Mouse (Mus musculus) hindbrain, postnatal 0 days (tissue): ENCODE data around the gene Mxra7. TPM values are rescaled to one million over a fixed set of nuclear protein-coding genes. Genes with fewer than 3 reads are reported as not detected.

Source experiments
- ATAC-seq: fragments of 200-750 bp; cut with Nextera tagmentation; 2 replicates; pipeline ENCODE4 v1.8.0; 2017; ENCODE audit warnings: mild to moderate bottlenecking, moderate TSS enrichment, moderate library complexity
- DNase-seq: peaks from one replicate; pipeline ENCODE4 v3.0.0-alpha.2; 2015; ENCODE audit warnings: low spot score
- H3K27ac ChIP-seq: fragments of 300-500 bp; sonication (generic); 2 replicates; pipeline ENCODE4 v1.5.1; 2014; ENCODE audit warnings: mild to moderate bottlenecking
- H3K27me3 ChIP-seq: fragments of 300-500 bp; sonication (generic); 2 replicates; pipeline ENCODE4 v1.6.1; 2014; ENCODE audit warnings: low read length, mixed read lengths; ENCODE audit not compliant: insufficient read depth
- H3K36me3 ChIP-seq: fragments of 300-500 bp; sonication (generic); 2 replicates; pipeline ENCODE4 v1.6.1; 2014; ENCODE audit warnings: low read length, mixed read lengths; ENCODE audit not compliant: insufficient read depth
- H3K4me1 ChIP-seq: fragments of 300-500 bp; sonication (generic); 2 replicates; pipeline ENCODE4 v1.6.1; 2014; ENCODE audit warnings: antibody characterized with exemption, low read length, mixed read lengths; ENCODE audit not compliant: insufficient read depth
- H3K4me2 ChIP-seq: fragments of 300-500 bp; sonication (generic); 2 replicates; pipeline ENCODE4 v1.6.1; 2014; ENCODE audit warnings: low read depth, mild to moderate bottlenecking, low read length, moderate library complexity, mixed read lengths
- H3K4me3 ChIP-seq: fragments of 300-500 bp; sonication (generic); 2 replicates; pipeline ENCODE4 v1.5.1; 2014; ENCODE audit warnings: low read length
- H3K9ac ChIP-seq: fragments of 300-500 bp; sonication (generic); replicated peaks from 2 replicates; pipeline ENCODE4 v1.6.1; 2014; ENCODE audit warnings: mild to moderate bottlenecking, low read length, moderate library complexity, mixed read lengths
- H3K9me3 ChIP-seq: fragments of 300-500 bp; sonication (generic); 2 replicates; pipeline ENCODE4 v1.6.1; 2016; ENCODE audit warnings: low read length, mixed read lengths
- CTCF ChIP-seq: IDR thresholded peaks from 2 replicates; pipeline ENCODE4 v1.5.1; 2016; ENCODE audit warnings: antibody characterized with exemption, control low read depth, low read depth
- WGBS: fragments of 180-500 bp; shearing (Covaris S2); extraction: QIAGEN DNeasy Blood & Tissue Kit; methylation state at CpG from one replicate; pipeline ENCODE4 v1.1.7; 2014; 5-methylcytosine and 5-hydroxymethylcytosine counted together
- polyA plus RNA-seq: library from polyadenylated mRNA; unstranded; fragments of >200 nt; fragmentation: Nextera tagmentation; extraction: Ambion mirVana; gene quantifications from 2 replicates; pipeline ENCODE4 v1.2.1, GENCODE M21; 2015
- total RNA-seq: library from RNA; depleted of rRNA; stranded (reverse); fragments of >200 nt; gene quantifications from 2 replicates; pipeline ENCODE4 v1.2.3, GENCODE M21; 2014

Gene Mxra7
- total and polyA plus RNA-seq, 2 experiments from 2014 or later: 36.6 to 50.2 TPM

GRCm38 (mm10) chr11:116864444-116864843, 36.6 kb upstream of the Mxra7 start:
- no peak overlapping the region for H3K4me3 ChIP-seq
- no peaks in the 10 kb centered on the region for H3K4me1 ChIP-seq
- TF ChIP-seq CTCF: no peak
- H3K27ac ChIP-seq: no peak overlapping the region
- no peak for DNase-seq
- H3K4me2 ChIP-seq: no peak overlapping the region
- no peaks in the 10 kb centered on the region for H3K27me3 ChIP-seq
- WGBS: 84% methylated on average over 10 of the region's 10 CpGs
- ATAC-seq: no peak
- H3K9me3 ChIP-seq: no peaks in the 10 kb centered on the region
- peaks cover 61% of the 10 kb centered on the region for H3K36me3 ChIP-seq
- no peak overlapping the region for H3K9ac ChIP-seq

- H3K9ac ChIP-seq: no peak overlapping the region
- no peaks in the 10 kb centered on the region; the same call in 1 of the 2 replicates for H3K4me1 ChIP-seq
- peaks cover 36% of the 10 kb centered on the region for H3K36me3 ChIP-seq
- no peaks in the 10 kb centered on the region for H3K9me3 ChIP-seq
- 88% methylated on average over 12 of the region's 12 CpGs for WGBS
- H3K27me3 ChIP-seq: no peaks in the 10 kb centered on the region
- DNase-seq (no peak), ATAC-seq (no peak)
- TF ChIP-seq CTCF: no peak
- no peak overlapping the region for H3K27ac ChIP-seq
- H3K4me2 ChIP-seq: no peak overlapping the region
- no peak overlapping the region for H3K4me3 ChIP-seq
These were observed 29.5 kb upstream of the Mxra7 start for GRCm38 (mm10) chr11:116857183-116857850.

GRCm38 (mm10) chr11:116854279-116854678, 26.4 kb upstream of the Mxra7 start:
- peak overlapping the region; percentile 90 for H3K9ac ChIP-seq
- peak overlapping the region; percentile 96 for H3K4me3 ChIP-seq
- ATAC-seq (no peak), DNase-seq (no peak)
- H3K9me3 ChIP-seq: no peaks in the 10 kb centered on the region
- no peaks in the 10 kb centered on the region for H3K27me3 ChIP-seq
- peaks cover 9% of the 10 kb centered on the region for H3K36me3 ChIP-seq
- 39% methylated on average over 10 of the region's 10 CpGs for WGBS
- H3K4me1 ChIP-seq: no peaks in the 10 kb centered on the region; the same call in none of the 2 replicates
- 0 out of 2 replicates have a peak overlapping the region, but pooled peaks have one; percentile 99 for H3K27ac ChIP-seq
- peak overlapping the region; percentile 92 for H3K4me2 ChIP-seq
- TF ChIP-seq CTCF: no peak

- TF ChIP-seq CTCF: no peak
- peak overlapping the region; percentile 96 for H3K4me3 ChIP-seq
- H3K27ac ChIP-seq: peak overlapping the region; percentile 99
- peak overlapping the region; percentile 90 for H3K9ac ChIP-seq
- no peaks in the 10 kb centered on the region for H3K27me3 ChIP-seq
- H3K9me3 ChIP-seq: no peaks in the 10 kb centered on the region
- 2% methylated on average over 36 of the region's 36 CpGs for WGBS
- H3K36me3 ChIP-seq: peaks cover 2% of the 10 kb centered on the region
- peak overlapping the region; percentile 92 for H3K4me2 ChIP-seq
- ATAC-seq (peak; percentile 91), DNase-seq (peak; percentile 98)
- no peaks in the 10 kb centered on the region; the same call in none of the 2 replicates for H3K4me1 ChIP-seq
These were observed 25.7 kb upstream of the Mxra7 start for GRCm38 (mm10) chr11:116853512-116853928.

- ATAC-seq (peak; percentile 94), DNase-seq (peak; percentile 98)
- Histone ChIP-seq H3K9me3 (no peaks in the 10 kb centered on the region), H3K27ac (peak within 1 kb of the TSS; percentile 99), H3K4me2 (peak within 1 kb of the TSS; percentile 92), H3K4me1 (no peaks in the 10 kb centered on the region; the same call in none of the 2 replicates), H3K27me3 (no peaks in the 10 kb centered on the region), H3K9ac (peak within 1 kb of the TSS; percentile 90), H3K36me3 (no peaks in the 10 kb centered on the region), H3K4me3 (peak within 1 kb of the TSS; percentile 96)
- WGBS: under 1% methylated on average over 66 of the region's 74 CpGs
- no peak for TF ChIP-seq CTCF
These were observed 25.2 kb upstream of the Mxra7 start, which contains the start of gene Srsf2 for GRCm38 (mm10) chr11:116852891-116853511. Gene Srsf2, minus strand, starts transcription at chr11:116853094.

- H3K27me3 ChIP-seq: no peaks in the 10 kb centered on the region
- no peaks in the 10 kb centered on the region for H3K9me3 ChIP-seq
- peak within 1 kb of the TSS; percentile 96 for H3K4me3 ChIP-seq
- no peaks in the 10 kb centered on the region; the same call in none of the 2 replicates for H3K4me1 ChIP-seq
- no peak for TF ChIP-seq CTCF
- DNase-seq (peak; percentile 81), ATAC-seq (peak; percentile 54)
- peak within 1 kb of the TSS; percentile 99 for H3K27ac ChIP-seq
- H3K9ac ChIP-seq: peak within 1 kb of the TSS; percentile 90
- peak within 1 kb of the TSS; percentile 92 for H3K4me2 ChIP-seq
- under 1% methylated on average over 74 of the region's 91 CpGs for WGBS
- no peaks in the 10 kb centered on the region for H3K36me3 ChIP-seq
These were observed 24.5 kb upstream of the Mxra7 start, which contains the start of gene Mfsd11 for GRCm38 (mm10) chr11:116852291-116852890. Gene Mfsd11, plus strand, starts transcription at chr11:116852440.
